Mouse (Mus musculus): Measurements from ENCODE around the gene Hist2h2ab.

Hist2h2ab gene

GRCm38 (mm10) chr3:96251787-96252186, 32.1 kb downstream of the Hist2h2ab start:
- no peaks in the 10 kb centered on the region for H3K27me3 ChIP-seq (ENCODE audit: control insufficient read depth, insufficient read depth, low read length, poor library complexity, severe bottlenecking)
- no peaks in the 10 kb centered on the region for H3K36me3 ChIP-seq (ENCODE audit: control insufficient read depth, insufficient read depth, low read length, poor library complexity, severe bottlenecking)
- DNase-seq (ENCODE audit: low read depth, low spot score) = peak; percentile 56

GRCm38 (mm10) chr3:96254683-96255355, 35.2 kb downstream of the Hist2h2ab start:
- H3K36me3 ChIP-seq (ENCODE audit: control insufficient read depth, insufficient read depth, low read length, poor library complexity, severe bottlenecking) = no peaks in the 10 kb centered on the region
- DNase-seq (ENCODE audit: low read depth, low spot score) = no peak
- no peaks in the 10 kb centered on the region for H3K27me3 ChIP-seq (ENCODE audit: control insufficient read depth, insufficient read depth, low read length, poor library complexity, severe bottlenecking)

GRCm38 (mm10) chr3:96255926-96256593, 36.4 kb downstream of the Hist2h2ab start:
- Histone ChIP-seq H3K36me3 (ENCODE audit: control insufficient read depth, insufficient read depth, low read length, poor library complexity, severe bottlenecking) (no peaks in the 10 kb centered on the region), H3K27me3 (ENCODE audit: control insufficient read depth, insufficient read depth, low read length, poor library complexity, severe bottlenecking) (no peaks in the 10 kb centered on the region)
- no peak for DNase-seq (ENCODE audit: low read depth, low spot score)

- no peaks in the 10 kb centered on the region for H3K36me3 ChIP-seq (ENCODE audit: control insufficient read depth, insufficient read depth, low read length, poor library complexity, severe bottlenecking)
- no peaks in the 10 kb centered on the region for H3K27me3 ChIP-seq (ENCODE audit: control insufficient read depth, insufficient read depth, low read length, poor library complexity, severe bottlenecking)
- no peak for DNase-seq (ENCODE audit: low read depth, low spot score)
Measured at GRCm38 (mm10) chr3:96257190-96257589, 37.5 kb downstream of the Hist2h2ab start.

- DNase-seq (ENCODE audit: low read depth, low spot score) = no peak
- no peaks in the 10 kb centered on the region for H3K27me3 ChIP-seq (ENCODE audit: control insufficient read depth, insufficient read depth, low read length, poor library complexity, severe bottlenecking)
- H3K36me3 ChIP-seq (ENCODE audit: control insufficient read depth, insufficient read depth, low read length, poor library complexity, severe bottlenecking) = no peaks in the 10 kb centered on the region
Measured at GRCm38 (mm10) chr3:96260220-96260619, 40.6 kb downstream of the Hist2h2ab start.

- Histone ChIP-seq H3K36me3 (ENCODE audit: control insufficient read depth, insufficient read depth, low read length, poor library complexity, severe bottlenecking) (no peaks in the 10 kb centered on the region), H3K27me3 (ENCODE audit: control insufficient read depth, insufficient read depth, low read length, poor library complexity, severe bottlenecking) (no peaks in the 10 kb centered on the region)
- DNase-seq (ENCODE audit: low read depth, low spot score) = peak; percentile 36
Measured at GRCm38 (mm10) chr3:96261623-96262022, 42.0 kb downstream of the Hist2h2ab start.

- H3K36me3 ChIP-seq (ENCODE audit: control insufficient read depth, insufficient read depth, low read length, poor library complexity, severe bottlenecking) = no peaks in the 10 kb centered on the region
- no peaks in the 10 kb centered on the region for H3K27me3 ChIP-seq (ENCODE audit: control insufficient read depth, insufficient read depth, low read length, poor library complexity, severe bottlenecking)
- DNase-seq (ENCODE audit: low read depth, low spot score) = peak; percentile 85
Measured at GRCm38 (mm10) chr3:96262216-96262875, 42.7 kb downstream of the Hist2h2ab start.

- Histone ChIP-seq H3K36me3 (ENCODE audit: control insufficient read depth, insufficient read depth, low read length, poor library complexity, severe bottlenecking) (no peaks in the 10 kb centered on the region), H3K27me3 (ENCODE audit: control insufficient read depth, insufficient read depth, low read length, poor library complexity, severe bottlenecking) (no peaks in the 10 kb centered on the region)
- peak; percentile 95 for DNase-seq (ENCODE audit: low read depth, low spot score)
Measured at GRCm38 (mm10) chr3:96262979-96263550, 43.4 kb downstream of the Hist2h2ab start, which contains the start of gene Hist2h4. TSS of gene Hist2h4 (minus strand) at chr3:96263311.

- H3K27me3 ChIP-seq (ENCODE audit: control insufficient read depth, insufficient read depth, low read length, poor library complexity, severe bottlenecking) = no peaks in the 10 kb centered on the region
- H3K36me3 ChIP-seq (ENCODE audit: control insufficient read depth, insufficient read depth, low read length, poor library complexity, severe bottlenecking) = no peaks in the 10 kb centered on the region
- peak; percentile 39 for DNase-seq (ENCODE audit: low read depth, low spot score)
Measured at GRCm38 (mm10) chr3:96263558-96264403, 44.1 kb downstream of the Hist2h2ab start.

GRCm38 (mm10) chr3:96264404-96264949, 44.8 kb downstream of the Hist2h2ab start:
- H3K27me3 ChIP-seq (ENCODE audit: control insufficient read depth, insufficient read depth, low read length, poor library complexity, severe bottlenecking) = no peaks in the 10 kb centered on the region
- DNase-seq (ENCODE audit: low read depth, low spot score) = peak; percentile 18
- H3K36me3 ChIP-seq (ENCODE audit: control insufficient read depth, insufficient read depth, low read length, poor library complexity, severe bottlenecking) = no peaks in the 10 kb centered on the region

GRCm38 (mm10) chr3:96266132-96266710, 46.6 kb downstream of the Hist2h2ab start:
- DNase-seq (ENCODE audit: low read depth, low spot score) = no peak
- H3K27me3 ChIP-seq (ENCODE audit: control insufficient read depth, insufficient read depth, low read length, poor library complexity, severe bottlenecking) = no peaks in the 10 kb centered on the region
- no peaks in the 10 kb centered on the region for H3K36me3 ChIP-seq (ENCODE audit: control insufficient read depth, insufficient read depth, low read length, poor library complexity, severe bottlenecking)

GRCm38 (mm10) chr3:96267541-96267940, 47.9 kb downstream of the Hist2h2ab start:
- DNase-seq (ENCODE audit: low read depth, low spot score) = no peak
- Histone ChIP-seq H3K27me3 (ENCODE audit: control insufficient read depth, insufficient read depth, low read length, poor library complexity, severe bottlenecking) (no peaks in the 10 kb centered on the region), H3K36me3 (ENCODE audit: control insufficient read depth, insufficient read depth, low read length, poor library complexity, severe bottlenecking) (no peaks in the 10 kb centered on the region)

GRCm38 (mm10) chr3:96268051-96268775, 48.5 kb downstream of the Hist2h2ab start, which contains the start of gene Hist2h3b:
TSS of gene Hist2h3b (plus strand) at chr3:96268654.
- Histone ChIP-seq H3K36me3 (ENCODE audit: control insufficient read depth, insufficient read depth, low read length, poor library complexity, severe bottlenecking) (no peaks in the 10 kb centered on the region), H3K27me3 (ENCODE audit: control insufficient read depth, insufficient read depth, low read length, poor library complexity, severe bottlenecking) (no peaks in the 10 kb centered on the region)
- DNase-seq (ENCODE audit: low read depth, low spot score) = peak; percentile 89

All from splenic B cell, adult 2 months (primary cell).